Mouse (Mus musculus) liver, embryonic 14.5 days (tissue): ENCODE measurements at regions not wholly inside any gene's neighbourhood (a gene's known extent, or its start where the extent isn't known, plus 50 kb on each side); places are given as distances from the start of the nearest gene placed in this dataset.

Experiments used
- CTCF ChIP-seq: IDR thresholded peaks from 2 replicates; pipeline ENCODE4 v1.5.1; 2016; ENCODE audit warnings: antibody characterized with exemption, low read depth, control low read depth
- EP300 ChIP-seq: IDR thresholded peaks from 2 replicates; pipeline ENCODE4 v1.6.1; 2016; ENCODE audit warnings: antibody characterized with exemption, low read depth

GRCm38 (mm10) chr7:136511389-136511788 is 383.0 kb upstream of the Mgmt start:
- TF ChIP-seq CTCF = no peak
- TF ChIP-seq EP300 = no peak
